Mouse (Mus musculus): ENCODE measurements at regions not wholly inside any gene's neighbourhood (a gene's known extent, or its start where the extent isn't known, plus 50 kb on each side); places are given as distances from the start of the nearest gene placed in this dataset.

- Histone ChIP-seq H3K4me1 (ENCODE audit: control insufficient read depth, insufficient read depth, low read length) (no peaks in the 10 kb centered on the region), H3K27ac (ENCODE audit: control insufficient read depth, insufficient read depth, low read depth, low read length) (no peak overlapping the region), H3K36me3 (ENCODE audit: control insufficient read depth, insufficient read depth, low read length) (no peaks in the 10 kb centered on the region), H3K4me3 (ENCODE audit: control insufficient read depth, low read depth, low read length) (no peak overlapping the region), H3K27me3 (ENCODE audit: control insufficient read depth, insufficient read depth, low read length) (no peaks in the 10 kb centered on the region)
- TF ChIP-seq CTCF (IDR thresholded peaks at IDR 0.05; ENCODE audit: control insufficient read depth, insufficient read depth, insufficient replicate concordance, low read depth, low read length) = no peak
- no peak for TF ChIP-seq POLR2A (IDR thresholded peaks at IDR 0.05; ENCODE audit: control insufficient read depth, low read depth, low read length)
Measured at GRCm38 (mm10) chr9:41675656-41676055, 448.4 kb downstream of the Sorl1 start.

DNA sequence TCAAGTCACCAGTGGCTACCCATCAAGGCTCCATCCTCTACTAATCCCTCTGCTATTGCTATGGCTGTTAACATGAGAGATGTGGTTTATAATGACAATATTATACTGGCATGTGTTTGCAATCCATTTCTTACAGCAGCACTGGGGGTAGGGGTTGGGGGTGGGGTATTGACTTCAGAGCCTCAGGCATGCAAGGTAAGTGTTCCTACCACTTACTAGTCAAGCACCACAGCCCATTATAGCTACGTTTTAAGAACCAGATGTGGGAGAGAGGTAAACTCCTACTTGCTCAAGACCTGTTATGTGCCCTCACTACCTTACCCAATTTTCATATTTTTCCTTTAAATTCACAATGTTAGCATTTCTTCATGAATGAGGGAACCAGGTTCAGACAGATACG is 451.1 kb downstream of the Sorl1 start:
- TF ChIP-seq CTCF (IDR thresholded peaks at IDR 0.05; ENCODE audit: control insufficient read depth, insufficient read depth, insufficient replicate concordance, low read depth, low read length) (no peak), POLR2A (IDR thresholded peaks at IDR 0.05; ENCODE audit: control insufficient read depth, low read depth, low read length) (no peak)
- H3K27me3 ChIP-seq (ENCODE audit: control insufficient read depth, insufficient read depth, low read length) = no peaks in the 10 kb centered on the region
- H3K4me3 ChIP-seq (ENCODE audit: control insufficient read depth, low read depth, low read length) = no peak overlapping the region
- no peaks in the 10 kb centered on the region for H3K4me1 ChIP-seq (ENCODE audit: control insufficient read depth, insufficient read depth, low read length)
- H3K36me3 ChIP-seq (ENCODE audit: control insufficient read depth, insufficient read depth, low read length) = no peaks in the 10 kb centered on the region
- H3K27ac ChIP-seq (ENCODE audit: control insufficient read depth, insufficient read depth, low read depth, low read length) = no peak overlapping the region

GRCm38 (mm10) chr9:41668741-41669140 is 455.4 kb downstream of the Sorl1 start:
- H3K27me3 ChIP-seq (ENCODE audit: control insufficient read depth, insufficient read depth, low read length) = no peaks in the 10 kb centered on the region

DNA sequence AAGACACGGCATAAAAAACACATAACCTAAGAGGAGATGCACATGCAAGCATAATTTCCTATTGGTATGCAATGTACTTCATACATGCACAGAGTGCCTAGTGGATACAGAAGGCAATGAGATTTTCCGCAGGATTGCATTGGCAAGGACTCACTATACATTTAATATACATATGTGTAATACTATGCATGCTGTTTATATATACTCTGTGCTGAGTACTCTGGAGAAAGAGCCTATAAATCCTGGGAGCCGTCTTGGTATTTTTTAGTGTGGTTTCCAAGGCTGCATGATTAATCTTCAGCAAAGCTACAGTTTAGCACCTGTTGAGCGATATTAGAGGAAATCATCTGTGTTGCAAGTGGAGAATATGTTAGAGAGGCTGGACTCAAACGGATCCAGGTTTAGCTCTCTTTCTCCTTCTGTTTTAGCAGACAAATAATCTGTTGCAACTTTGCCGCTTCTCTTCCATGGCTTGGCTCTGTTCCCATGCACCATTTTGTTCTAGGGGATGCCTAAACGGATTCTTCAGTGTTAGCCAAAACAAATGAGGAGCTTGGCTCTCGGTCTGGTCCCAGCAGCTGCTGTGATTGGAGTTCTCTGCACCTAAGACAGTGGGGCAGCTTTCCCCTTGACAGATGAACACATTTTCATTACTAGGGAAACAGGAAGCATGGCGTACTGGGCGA is 459.0 kb downstream of the Sorl1 start:
- Histone ChIP-seq H3K36me3 (ENCODE audit: control insufficient read depth, insufficient read depth, low read length) (no peaks in the 10 kb centered on the region), H3K27ac (ENCODE audit: control insufficient read depth, insufficient read depth, low read depth, low read length) (no peak overlapping the region), H3K27me3 (ENCODE audit: control insufficient read depth, insufficient read depth, low read length) (no peaks in the 10 kb centered on the region), H3K4me3 (ENCODE audit: control insufficient read depth, low read depth, low read length) (no peak overlapping the region), H3K4me1 (ENCODE audit: control insufficient read depth, insufficient read depth, low read length) (no peaks in the 10 kb centered on the region)
- no peak for TF ChIP-seq POLR2A (IDR thresholded peaks at IDR 0.05; ENCODE audit: control insufficient read depth, low read depth, low read length)
- no peak for TF ChIP-seq CTCF (IDR thresholded peaks at IDR 0.05; ENCODE audit: control insufficient read depth, insufficient read depth, insufficient replicate concordance, low read depth, low read length)

More at GRCm38 (mm10) chr9:41668741-41669140, 455.4 kb downstream of the Sorl1 start:
- Histone ChIP-seq H3K4me1 (ENCODE audit: control insufficient read depth, insufficient read depth, low read length) (no peaks in the 10 kb centered on the region), H3K4me3 (ENCODE audit: control insufficient read depth, low read depth, low read length) (no peak overlapping the region), H3K27ac (ENCODE audit: control insufficient read depth, insufficient read depth, low read depth, low read length) (no peak overlapping the region), H3K36me3 (ENCODE audit: control insufficient read depth, insufficient read depth, low read length) (no peaks in the 10 kb centered on the region)
- TF ChIP-seq POLR2A (IDR thresholded peaks at IDR 0.05; ENCODE audit: control insufficient read depth, low read depth, low read length) = no peak
- no peak for TF ChIP-seq CTCF (IDR thresholded peaks at IDR 0.05; ENCODE audit: control insufficient read depth, insufficient read depth, insufficient replicate concordance, low read depth, low read length)

DNA sequence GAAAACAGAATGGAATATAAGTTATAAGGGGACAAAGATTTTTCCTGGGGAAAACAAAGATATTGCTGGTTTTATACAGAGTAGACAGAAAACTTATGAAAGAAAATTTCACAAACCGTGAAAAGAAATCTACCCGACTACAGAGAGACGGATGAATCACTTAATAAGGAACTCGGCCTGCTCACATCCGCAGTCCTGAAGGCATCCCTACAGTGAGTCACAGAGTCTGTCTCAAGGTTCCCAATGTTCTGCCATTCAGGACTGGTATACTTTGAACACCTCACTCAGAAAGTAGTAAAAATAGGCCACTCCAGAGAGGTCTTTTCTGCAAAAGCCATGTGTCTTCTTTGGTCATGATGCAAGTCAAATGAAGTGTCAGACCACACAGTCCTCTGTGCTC is 463.5 kb downstream of the Sorl1 start:
- Histone ChIP-seq H3K27ac (ENCODE audit: control insufficient read depth, insufficient read depth, low read depth, low read length) (no peak overlapping the region), H3K4me3 (ENCODE audit: control insufficient read depth, low read depth, low read length) (no peak overlapping the region), H3K36me3 (ENCODE audit: control insufficient read depth, insufficient read depth, low read length) (no peaks in the 10 kb centered on the region), H3K4me1 (ENCODE audit: control insufficient read depth, insufficient read depth, low read length) (no peaks in the 10 kb centered on the region), H3K27me3 (ENCODE audit: control insufficient read depth, insufficient read depth, low read length) (no peaks in the 10 kb centered on the region)
- TF ChIP-seq POLR2A (IDR thresholded peaks at IDR 0.05; ENCODE audit: control insufficient read depth, low read depth, low read length) (no peak), CTCF (IDR thresholded peaks at IDR 0.05; ENCODE audit: control insufficient read depth, insufficient read depth, insufficient replicate concordance, low read depth, low read length) (no peak)

- TF ChIP-seq POLR2A (IDR thresholded peaks at IDR 0.05; ENCODE audit: control insufficient read depth, low read depth, low read length) (no peak), CTCF (IDR thresholded peaks at IDR 0.05; ENCODE audit: control insufficient read depth, insufficient read depth, insufficient replicate concordance, low read depth, low read length) (no peak)
- Histone ChIP-seq H3K36me3 (ENCODE audit: control insufficient read depth, insufficient read depth, low read length) (no peaks in the 10 kb centered on the region), H3K27ac (ENCODE audit: control insufficient read depth, insufficient read depth, low read depth, low read length) (no peak overlapping the region), H3K4me1 (ENCODE audit: control insufficient read depth, insufficient read depth, low read length) (no peaks in the 10 kb centered on the region), H3K4me3 (ENCODE audit: control insufficient read depth, low read depth, low read length) (no peak overlapping the region), H3K27me3 (ENCODE audit: control insufficient read depth, insufficient read depth, low read length) (no peaks in the 10 kb centered on the region)
Measured at GRCm38 (mm10) chr9:41660011-41660410, 464.1 kb downstream of the Sorl1 start.

DNA sequence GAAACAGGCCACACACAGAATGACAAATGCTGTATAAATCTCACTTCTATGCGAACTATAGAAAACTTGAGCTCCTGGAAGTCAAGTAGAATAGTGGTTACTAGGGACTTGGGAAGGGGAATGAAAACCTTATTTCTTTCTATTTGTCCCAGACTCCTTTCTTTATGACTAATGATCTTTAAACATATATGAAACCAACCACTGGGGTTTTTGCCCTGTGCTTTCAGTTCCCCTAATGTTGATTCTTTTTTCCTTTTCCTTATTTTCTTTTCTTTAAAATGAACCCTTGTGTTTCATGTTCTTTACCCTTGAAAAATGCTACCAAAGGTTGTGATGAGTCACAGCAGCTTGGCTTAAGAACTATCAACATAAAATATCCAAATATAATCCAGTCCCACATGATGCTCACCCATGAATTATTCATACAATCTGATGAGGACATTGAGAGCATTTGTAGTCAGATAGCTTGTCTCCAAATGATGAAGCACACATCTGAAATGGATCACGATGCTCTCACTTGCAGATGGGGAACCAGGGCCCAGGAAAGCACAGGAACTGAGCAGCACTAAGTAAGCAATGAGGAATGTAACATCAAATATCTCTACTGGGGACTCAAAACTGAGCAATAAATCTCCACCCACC is 470.2 kb upstream of the Ubash3b start:
- H3K27me3 ChIP-seq (ENCODE audit: control insufficient read depth, insufficient read depth, low read length) = no peaks in the 10 kb centered on the region
- H3K36me3 ChIP-seq (ENCODE audit: control insufficient read depth, insufficient read depth, low read length) = no peaks in the 10 kb centered on the region
- H3K4me1 ChIP-seq (ENCODE audit: control insufficient read depth, insufficient read depth, low read length) = no peaks in the 10 kb centered on the region
- no peak overlapping the region for H3K4me3 ChIP-seq (ENCODE audit: control insufficient read depth, low read depth, low read length)
- no peak overlapping the region for H3K27ac ChIP-seq (ENCODE audit: control insufficient read depth, insufficient read depth, low read depth, low read length)
- TF ChIP-seq POLR2A (IDR thresholded peaks at IDR 0.05; ENCODE audit: control insufficient read depth, low read depth, low read length) (no peak), CTCF (IDR thresholded peaks at IDR 0.05; ENCODE audit: control insufficient read depth, insufficient read depth, insufficient replicate concordance, low read depth, low read length) (no peak)
